Mouse (Mus musculus): ENCODE results near the gene Glyatl3. TPM values are rescaled to one million over a fixed set of nuclear protein-coding genes. Genes with fewer than 3 reads are reported as not detected.

Gene Glyatl3
- polyA plus RNA-seq, 1 experiment = 0.21 TPM

- H3K27ac ChIP-seq (ENCODE audit: control insufficient read depth, insufficient read depth, low read depth, low read length) = no peak overlapping the region
- no peak overlapping the region for H3K4me3 ChIP-seq (ENCODE audit: control insufficient read depth, low read depth, low read length)
- H3K4me1 ChIP-seq (ENCODE audit: control insufficient read depth, insufficient read depth, low read length) = peaks cover 3% of the 10 kb centered on the region
- H3K27me3 ChIP-seq (ENCODE audit: control insufficient read depth, insufficient read depth, low read length) = no peaks in the 10 kb centered on the region
- H3K36me3 ChIP-seq (ENCODE audit: control insufficient read depth, insufficient read depth, low read length) = no peaks in the 10 kb centered on the region
- no peak for TF ChIP-seq CTCF (IDR thresholded peaks at IDR 0.05; ENCODE audit: control insufficient read depth, insufficient read depth, insufficient replicate concordance, low read depth, low read length)
- no peak for TF ChIP-seq POLR2A (IDR thresholded peaks at IDR 0.05; ENCODE audit: control insufficient read depth, low read depth, low read length)
These were observed 10.8 kb downstream of the Glyatl3 start for GRCm38 (mm10) chr17:40903345-40903744.

GRCm38 (mm10) chr17:40899783-40900363, 14.3 kb downstream of the Glyatl3 start:
- no peaks in the 10 kb centered on the region for H3K36me3 ChIP-seq (ENCODE audit: control insufficient read depth, insufficient read depth, low read length)
- peaks cover 3% of the 10 kb centered on the region for H3K4me1 ChIP-seq (ENCODE audit: control insufficient read depth, insufficient read depth, low read length)
- TF ChIP-seq CTCF (IDR thresholded peaks at IDR 0.05; ENCODE audit: control insufficient read depth, insufficient read depth, insufficient replicate concordance, low read depth, low read length) = no peak
- TF ChIP-seq POLR2A (IDR thresholded peaks at IDR 0.05; ENCODE audit: control insufficient read depth, low read depth, low read length) = no peak

DNA sequence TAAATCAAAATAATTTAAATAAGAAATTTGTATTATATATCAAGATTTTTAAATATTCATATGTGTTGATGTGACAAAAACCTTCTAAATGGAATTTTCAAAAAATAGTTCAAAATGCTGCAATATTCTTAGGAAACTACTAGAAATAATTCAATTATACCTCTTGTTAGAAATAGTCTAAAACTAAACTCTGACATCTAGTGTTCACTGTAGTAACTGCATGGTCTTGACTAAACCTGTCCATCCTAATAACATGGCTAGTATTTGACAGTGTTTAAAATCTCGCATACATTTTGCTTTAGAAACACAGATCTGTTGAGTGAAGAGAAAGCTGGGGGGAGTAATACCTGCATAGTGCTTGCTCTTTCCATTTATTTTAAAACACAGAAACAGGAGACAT, 17.3 kb downstream of the Glyatl3 start:
- TF ChIP-seq POLR2A (IDR thresholded peaks at IDR 0.05; ENCODE audit: control insufficient read depth, low read depth, low read length) = no peak
- no peak for TF ChIP-seq CTCF (IDR thresholded peaks at IDR 0.05; ENCODE audit: control insufficient read depth, insufficient read depth, insufficient replicate concordance, low read depth, low read length)
- Histone ChIP-seq H3K27me3 (ENCODE audit: control insufficient read depth, insufficient read depth, low read length) (no peaks in the 10 kb centered on the region), H3K4me3 (ENCODE audit: control insufficient read depth, low read depth, low read length) (no peak overlapping the region), H3K4me1 (ENCODE audit: control insufficient read depth, insufficient read depth, low read length) (no peaks in the 10 kb centered on the region), H3K36me3 (ENCODE audit: control insufficient read depth, insufficient read depth, low read length) (no peaks in the 10 kb centered on the region), H3K27ac (ENCODE audit: control insufficient read depth, insufficient read depth, low read depth, low read length) (no peak overlapping the region)

More at GRCm38 (mm10) chr17:40899783-40900363, 14.3 kb downstream of the Glyatl3 start:
- Histone ChIP-seq H3K27ac (ENCODE audit: control insufficient read depth, insufficient read depth, low read depth, low read length) (no peak overlapping the region), H3K27me3 (ENCODE audit: control insufficient read depth, insufficient read depth, low read length) (no peaks in the 10 kb centered on the region), H3K4me3 (ENCODE audit: control insufficient read depth, low read depth, low read length) (no peak overlapping the region)

- Histone ChIP-seq H3K4me3 (ENCODE audit: control insufficient read depth, low read depth, low read length) (no peak overlapping the region), H3K27me3 (ENCODE audit: control insufficient read depth, insufficient read depth, low read length) (no peaks in the 10 kb centered on the region), H3K36me3 (ENCODE audit: control insufficient read depth, insufficient read depth, low read length) (no peaks in the 10 kb centered on the region), H3K27ac (ENCODE audit: control insufficient read depth, insufficient read depth, low read depth, low read length) (no peak overlapping the region), H3K4me1 (ENCODE audit: control insufficient read depth, insufficient read depth, low read length) (no peaks in the 10 kb centered on the region)
- TF ChIP-seq POLR2A (IDR thresholded peaks at IDR 0.05; ENCODE audit: control insufficient read depth, low read depth, low read length) = no peak
- no peak for TF ChIP-seq CTCF (IDR thresholded peaks at IDR 0.05; ENCODE audit: control insufficient read depth, insufficient read depth, insufficient replicate concordance, low read depth, low read length)
These were observed 26.2 kb downstream of the Glyatl3 start for GRCm38 (mm10) chr17:40887849-40888536.

DNA sequence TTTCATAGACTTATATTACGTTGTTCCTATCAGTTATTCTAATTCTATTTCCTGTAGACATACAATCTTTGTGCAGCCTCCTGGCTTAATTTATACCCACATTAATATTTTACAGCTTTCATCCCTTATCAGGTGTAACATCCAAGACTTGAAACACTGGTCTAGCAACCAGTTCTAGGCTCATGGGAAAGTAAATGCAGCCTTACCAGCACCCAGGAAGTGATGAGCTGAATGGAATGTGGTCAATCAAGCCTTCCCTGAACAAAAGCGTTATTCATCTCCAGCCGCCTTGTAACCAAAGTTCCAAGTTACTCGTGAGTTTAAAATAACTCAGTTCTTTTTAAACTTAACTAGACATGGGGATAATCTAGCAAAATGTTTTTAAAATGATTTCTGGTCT, 29.0 kb downstream of the Glyatl3 start:
- Histone ChIP-seq H3K27me3 (ENCODE audit: control insufficient read depth, insufficient read depth, low read length) (no peaks in the 10 kb centered on the region), H3K27ac (ENCODE audit: control insufficient read depth, insufficient read depth, low read depth, low read length) (no peak overlapping the region), H3K36me3 (ENCODE audit: control insufficient read depth, insufficient read depth, low read length) (no peaks in the 10 kb centered on the region), H3K4me1 (ENCODE audit: control insufficient read depth, insufficient read depth, low read length) (no peaks in the 10 kb centered on the region; the same call in 1 of the 2 replicates), H3K4me3 (ENCODE audit: control insufficient read depth, low read depth, low read length) (no peak overlapping the region)
- no peak for TF ChIP-seq CTCF (IDR thresholded peaks at IDR 0.05; ENCODE audit: control insufficient read depth, insufficient read depth, insufficient replicate concordance, low read depth, low read length)
- no peak for TF ChIP-seq POLR2A (IDR thresholded peaks at IDR 0.05; ENCODE audit: control insufficient read depth, low read depth, low read length)

- H3K36me3 ChIP-seq (ENCODE audit: control insufficient read depth, insufficient read depth, low read length) = no peaks in the 10 kb centered on the region
- H3K4me3 ChIP-seq (ENCODE audit: control insufficient read depth, low read depth, low read length) = no peak overlapping the region
- TF ChIP-seq CTCF (IDR thresholded peaks at IDR 0.05; ENCODE audit: control insufficient read depth, insufficient read depth, insufficient replicate concordance, low read depth, low read length) = no peak
- TF ChIP-seq POLR2A (IDR thresholded peaks at IDR 0.05; ENCODE audit: control insufficient read depth, low read depth, low read length) = no peak
- H3K27ac ChIP-seq (ENCODE audit: control insufficient read depth, insufficient read depth, low read depth, low read length) = no peak overlapping the region
- H3K4me1 ChIP-seq (ENCODE audit: control insufficient read depth, insufficient read depth, low read length) = no peaks in the 10 kb centered on the region; the same call in 1 of the 2 replicates
- no peaks in the 10 kb centered on the region for H3K27me3 ChIP-seq (ENCODE audit: control insufficient read depth, insufficient read depth, low read length)
These were observed 32.0 kb downstream of the Glyatl3 start for GRCm38 (mm10) chr17:40882172-40882571.

- Histone ChIP-seq H3K27me3 (ENCODE audit: control insufficient read depth, insufficient read depth, low read length) (no peaks in the 10 kb centered on the region), H3K36me3 (ENCODE audit: control insufficient read depth, insufficient read depth, low read length) (no peaks in the 10 kb centered on the region), H3K4me3 (ENCODE audit: control insufficient read depth, low read depth, low read length) (peak within 1 kb of the TSS; percentile 71), H3K27ac (ENCODE audit: control insufficient read depth, insufficient read depth, low read depth, low read length) (no peak within 1 kb of the TSS), H3K4me1 (ENCODE audit: control insufficient read depth, insufficient read depth, low read length) (no peaks in the 10 kb centered on the region; the same call in 1 of the 2 replicates)
- TF ChIP-seq POLR2A (IDR thresholded peaks at IDR 0.05; ENCODE audit: control insufficient read depth, low read depth, low read length) = no peak
- no peak for TF ChIP-seq CTCF (IDR thresholded peaks at IDR 0.05; ENCODE audit: control insufficient read depth, insufficient read depth, insufficient replicate concordance, low read depth, low read length)
These were observed 34.0 kb downstream of the Glyatl3 start, which contains the start of gene 9130008F23Rik for GRCm38 (mm10) chr17:40879924-40880691. Gene 9130008F23Rik, minus strand, starts transcription at chr17:40880559.

Measured in testis, adult 2 months (tissue).